Mouse (Mus musculus) embryonic fibroblast, embryonic 13.5 days (primary cell): ENCODE measurements around the gene Dzank1.
A peak's percentile ranks its signal among the peaks of the same experiment; 100 is the strongest.

ENCODE experiments used
- CTCF ChIP-seq: IDR thresholded peaks from 2 replicates; pipeline ENCODE4 v1.5.1; 2011; ENCODE audit warnings: mild to moderate bottlenecking, control low read depth, low read length, moderate library complexity, borderline replicate concordance; ENCODE audit not compliant: insufficient read depth
- POLR2A ChIP-seq: IDR thresholded peaks from 2 replicates; pipeline ENCODE4 v1.6.1; 2011; ENCODE audit warnings: low read depth, mild to moderate bottlenecking, control low read depth, low read length, moderate library complexity

DNA sequence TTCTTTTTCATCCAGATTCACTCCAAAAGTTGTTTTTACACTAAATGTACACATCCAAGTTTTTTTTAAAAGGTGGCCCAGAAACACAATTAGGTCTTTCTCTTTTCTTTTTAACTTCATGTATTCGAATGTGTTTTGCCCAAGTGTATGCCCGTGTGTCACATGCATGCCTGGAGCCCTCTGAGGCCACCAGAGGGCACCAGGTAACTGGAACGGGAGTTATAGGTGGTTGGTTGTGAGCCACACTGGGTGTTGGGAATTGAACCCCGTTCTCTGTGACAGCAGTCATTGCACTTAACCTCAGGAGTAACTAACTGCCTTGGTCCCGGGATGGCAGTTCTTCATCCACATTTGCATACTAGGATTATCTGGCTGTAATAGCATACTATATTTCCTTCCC, 60.0 kb downstream of the Dzank1 start:
- TF ChIP-seq POLR2A (no peak), CTCF (0 out of 2 replicates have a peak, but pooled peaks have one; percentile 34)
